Comparison of ENCODE assay signal across 18 mouse cellular contexts in the genomic region with DNA sequence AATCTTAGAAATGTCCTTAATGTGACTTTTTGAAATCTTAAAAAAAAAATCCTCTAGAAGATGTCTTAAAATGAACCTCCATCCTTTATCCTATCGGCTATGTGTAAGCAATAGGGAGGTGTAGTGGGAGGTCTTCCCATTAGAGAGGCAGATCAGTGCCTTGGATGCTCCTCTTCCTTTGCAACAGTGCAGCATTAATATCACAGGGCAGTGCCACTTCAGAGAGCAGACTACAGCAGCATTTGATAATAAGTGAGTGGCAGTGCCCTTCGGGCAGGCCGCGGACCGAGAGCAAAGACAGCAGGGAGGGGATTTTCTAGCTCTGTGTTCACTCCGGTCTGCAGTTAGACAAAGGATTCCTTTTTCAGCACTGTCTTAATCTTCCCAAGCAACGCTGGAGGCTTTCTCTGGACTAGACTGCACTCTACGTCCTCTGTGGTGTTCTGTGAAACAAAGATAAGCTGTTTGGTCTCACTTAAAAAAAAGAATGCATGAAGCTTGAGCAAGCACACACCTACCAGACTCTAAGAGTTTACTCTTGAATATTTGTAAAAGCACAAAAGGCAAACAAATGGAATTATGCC.
DNase-seq lines count a peak whose midpoint lies in the region; ATAC-seq and TF ChIP-seq lines count a peak whose summit lies in the region.
"Had no signal": no experiment of that assay in that cellular context is flagged by ENCODE, and none has a peak within 500 bp of the region (broad histone marks: within the 10 kb centered on the region; RNA-seq: fewer than 3 reads in every experiment).

No protein-coding gene starts in this region.

- peak overlapping the region; percentile 8; the same call in 1 of the 2 replicates for H3K27ac ChIP-seq in layer of hippocampus, adult 2 months
- peak overlapping the region; percentile 41 for H3K27ac ChIP-seq in midbrain, embryonic 13.5 days
- H3K27ac ChIP-seq: hindbrain, embryonic 15.5 days; left cerebral cortex, adult 2 months; limb, embryonic 12.5 days; neural tube, embryonic 12.5 days had no signal

- no peak overlapping the region for H3K4me2 ChIP-seq in midbrain, embryonic 13.5 days (replicated peaks)
- H3K4me2 ChIP-seq: heart, embryonic 12.5 days; hindbrain, embryonic 15.5 days; limb, embryonic 12.5 days; neural tube, embryonic 12.5 days had no signal

- H3K9me3 ChIP-seq in midbrain, embryonic 13.5 days: no peaks in the 10 kb centered on the region
- H3K9me3 ChIP-seq: heart, embryonic 12.5 days; hindbrain, embryonic 15.5 days; limb, embryonic 12.5 days; neural tube, embryonic 12.5 days had no signal

- ATAC-seq in cerebellum, adult (ENCODE audit: insufficient number of reproducible peaks, low FRiP score, low TSS enrichment): 0 out of 2 replicates have a peak, but pooled peaks have one; percentile 20
- peak; percentile 53; the same call in 1 of the 2 replicates for ATAC-seq in midbrain, embryonic 13.5 days
- ATAC-seq: lung, postnatal 0 days had no signal

- no peak for DNase-seq in cerebellum, postnatal 36 days
- DNase-seq in layer of hippocampus, adult 2 months (ENCODE audit: low spot score in 2 of 2): no peak
- DNase-seq in layer of hippocampus, adult 9-11 months: no peak
- DNase-seq in embryo, embryonic 9.5 days (ENCODE audit: extremely low spot score): peak; percentile 9
- no peak for DNase-seq in adrenal gland, adult (ENCODE audit: inconsistent age in 2 of 2, low spot score in 1 of 2)
- DNase-seq in gastrocnemius, postnatal 10 days: no peak
- DNase-seq: adrenal gland, postnatal 10 days; cerebellum, adult 11 months; gastrocnemius, postnatal 25 days; kidney, adult 2 months had no signal

- WGBS in midbrain, embryonic 13.5 days: 10% methylated on average over 8 of the region's 8 CpGs

- no peaks in the 10 kb centered on the region for H3K27me3 ChIP-seq in midbrain, embryonic 13.5 days
- H3K27me3 ChIP-seq: heart, embryonic 12.5 days; hindbrain, embryonic 15.5 days; limb, embryonic 12.5 days; neural tube, embryonic 12.5 days had no signal

- no peak for TF ChIP-seq CTCF in layer of hippocampus, adult 2 months (conservative IDR thresholded peaks at IDR 0.05)

- H3K4me3 ChIP-seq in layer of hippocampus, adult 2 months: no peak overlapping the region
- H3K4me3 ChIP-seq in midbrain, embryonic 13.5 days (replicated peaks): no peak overlapping the region
- H3K4me3 ChIP-seq: heart, embryonic 12.5 days; hindbrain, embryonic 15.5 days; left cerebral cortex, adult 2 months; limb, embryonic 12.5 days; neural tube, embryonic 12.5 days had no signal

- H3K9ac ChIP-seq in midbrain, embryonic 13.5 days (replicated peaks): no peak overlapping the region
- H3K9ac ChIP-seq: heart, embryonic 12.5 days; hindbrain, embryonic 15.5 days; limb, embryonic 12.5 days; neural tube, embryonic 12.5 days had no signal

- no peaks in the 10 kb centered on the region for H3K36me3 ChIP-seq in midbrain, embryonic 13.5 days
- H3K36me3 ChIP-seq: heart, embryonic 12.5 days; hindbrain, embryonic 15.5 days; limb, embryonic 12.5 days; neural tube, embryonic 12.5 days had no signal

- 0 out of 2 replicates have a peak, but pooled peaks cover 4% of the 10 kb centered on the region for H3K4me1 ChIP-seq in midbrain, embryonic 13.5 days (replicated peaks)
- H3K4me1 ChIP-seq: hindbrain, embryonic 15.5 days; limb, embryonic 12.5 days; neural tube, embryonic 12.5 days had no signal
